Mouse (Mus musculus): ENCODE data around the gene Slc34a1. TPM values are rescaled to one million over a fixed set of nuclear protein-coding genes. Genes with fewer than 3 reads are reported as not detected.

The Slc34a1 gene
- polyA plus RNA-seq, 2 experiments = not detected

- Histone ChIP-seq H3K9me3 (ENCODE audit: control insufficient read depth, low read length) (no peaks in the 10 kb centered on the region), H3K4me2 (replicated peaks; ENCODE audit: low read depth, low read length, severe bottlenecking) (no peak overlapping the region), H3K4me1 (ENCODE audit: control insufficient read depth, insufficient read depth, low read length) (no peaks in the 10 kb centered on the region), H3K27ac (replicated peaks; ENCODE audit: low read depth, low read length) (no peak overlapping the region), H3K4me3 (replicated peaks; ENCODE audit: low read length) (no peak overlapping the region), H3K9ac (ENCODE audit: low read depth, low read length, severe bottlenecking) (no peak overlapping the region), H3K36me3 (ENCODE audit: control insufficient read depth, insufficient read depth, low read length) (no peaks in the 10 kb centered on the region), H3K27me3 (ENCODE audit: control insufficient read depth, insufficient read depth, low read length) (peaks cover 32% of the 10 kb centered on the region)
- 64% methylated on average over 2 of the region's 2 CpGs for WGBS
- no peak for TF ChIP-seq POLR2A (IDR thresholded peaks at IDR 0.05; ENCODE audit: borderline replicate concordance, extremely low read depth, insufficient read depth, insufficient read length)
- DNase-seq (ENCODE audit: low spot score) (no peak), ATAC-seq (ENCODE audit: low FRiP score, low read depth) (no peak)
Observed at GRCm38 (mm10) chr13:55375877-55376276, 22.1 kb upstream of the Slc34a1 start.

DNA sequence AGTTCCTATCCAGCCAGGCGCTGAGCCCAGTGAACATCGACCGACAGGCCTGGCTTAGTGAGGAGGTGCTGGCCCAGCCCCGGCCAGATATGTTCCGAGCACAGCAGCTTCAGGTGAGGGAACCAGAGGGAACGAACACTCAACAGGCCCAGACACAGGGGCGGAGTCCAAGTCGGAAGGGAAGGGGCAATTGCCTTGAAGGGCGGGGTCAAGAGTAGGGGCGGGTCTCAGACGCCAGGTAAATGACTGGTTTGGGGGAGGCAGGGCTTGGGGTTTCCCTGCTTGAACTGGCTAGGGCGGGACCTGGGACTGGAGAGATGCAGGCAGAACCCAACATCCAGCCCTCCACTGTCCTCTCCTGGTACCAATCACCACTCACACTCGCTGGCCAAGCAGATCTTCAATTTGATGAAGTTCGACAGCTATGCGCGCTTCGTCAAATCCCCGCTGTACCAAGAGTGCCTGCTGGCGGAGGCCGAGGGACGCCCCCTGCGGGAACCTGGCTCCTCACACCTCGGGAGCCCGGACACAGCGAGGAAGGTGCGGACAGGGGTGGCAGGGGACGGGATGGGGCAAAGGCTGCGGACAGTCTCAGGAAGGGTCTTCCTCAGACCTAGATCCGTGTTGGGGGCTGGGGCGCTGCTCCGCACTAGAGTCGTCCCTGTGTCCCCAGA, 18.9 kb upstream of the Slc34a1 start:
- TF ChIP-seq POLR2A (IDR thresholded peaks at IDR 0.05; ENCODE audit: borderline replicate concordance, extremely low read depth, insufficient read depth, insufficient read length) = no peak
- Histone ChIP-seq H3K9me3 (ENCODE audit: control insufficient read depth, low read length) (no peaks in the 10 kb centered on the region), H3K4me1 (ENCODE audit: control insufficient read depth, insufficient read depth, low read length) (no peaks in the 10 kb centered on the region), H3K4me2 (replicated peaks; ENCODE audit: low read depth, low read length, severe bottlenecking) (peak overlapping the region; percentile 31), H3K4me3 (replicated peaks; ENCODE audit: low read length) (no peak overlapping the region), H3K27me3 (ENCODE audit: control insufficient read depth, insufficient read depth, low read length) (peaks cover 37% of the 10 kb centered on the region), H3K27ac (replicated peaks; ENCODE audit: low read depth, low read length) (no peak overlapping the region), H3K36me3 (ENCODE audit: control insufficient read depth, insufficient read depth, low read length) (no peaks in the 10 kb centered on the region), H3K9ac (ENCODE audit: low read depth, low read length, severe bottlenecking) (0 out of 2 replicates have a peak overlapping the region, but pooled peaks have one; percentile 16)
- 6% methylated on average over 27 of the region's 32 CpGs for WGBS
- DNase-seq (ENCODE audit: low spot score) (no peak), ATAC-seq (ENCODE audit: low FRiP score, low read depth) (no peak)

DNA sequence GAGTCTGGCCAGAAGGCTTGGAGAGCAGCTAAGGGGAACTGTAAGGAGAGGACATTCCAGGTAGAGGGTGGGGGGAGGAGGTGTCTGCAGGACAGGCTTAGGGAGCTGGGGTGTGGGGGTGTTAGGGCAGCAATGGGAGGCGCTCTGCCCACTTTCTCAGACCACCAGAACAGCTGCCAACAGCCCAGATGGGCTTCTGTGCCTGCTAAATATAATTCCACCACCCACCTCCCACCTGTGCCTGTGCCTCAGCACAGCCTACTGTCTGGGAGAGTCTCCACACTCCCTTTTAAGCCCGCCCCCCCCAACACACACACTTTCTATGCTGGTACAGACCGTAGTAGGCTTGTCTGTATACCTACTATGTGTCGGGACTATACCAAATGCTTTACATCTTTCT, 16.2 kb upstream of the Slc34a1 start:
- H3K9ac ChIP-seq (ENCODE audit: low read depth, low read length, severe bottlenecking) = no peak overlapping the region
- ATAC-seq (ENCODE audit: low FRiP score, low read depth) (no peak), DNase-seq (ENCODE audit: low spot score) (no peak)
- WGBS = 75% methylated on average over 4 of the region's 4 CpGs
- no peaks in the 10 kb centered on the region for H3K36me3 ChIP-seq (ENCODE audit: control insufficient read depth, insufficient read depth, low read length)
- no peak for TF ChIP-seq POLR2A (IDR thresholded peaks at IDR 0.05; ENCODE audit: borderline replicate concordance, extremely low read depth, insufficient read depth, insufficient read length)
- no peaks in the 10 kb centered on the region for H3K4me1 ChIP-seq (ENCODE audit: control insufficient read depth, insufficient read depth, low read length)
- no peak overlapping the region for H3K4me3 ChIP-seq (replicated peaks; ENCODE audit: low read length)
- H3K4me2 ChIP-seq (replicated peaks; ENCODE audit: low read depth, low read length, severe bottlenecking) = no peak overlapping the region
- H3K27ac ChIP-seq (replicated peaks; ENCODE audit: low read depth, low read length) = no peak overlapping the region
- no peaks in the 10 kb centered on the region for H3K9me3 ChIP-seq (ENCODE audit: control insufficient read depth, low read length)
- peaks cover 37% of the 10 kb centered on the region for H3K27me3 ChIP-seq (ENCODE audit: control insufficient read depth, insufficient read depth, low read length)

DNA sequence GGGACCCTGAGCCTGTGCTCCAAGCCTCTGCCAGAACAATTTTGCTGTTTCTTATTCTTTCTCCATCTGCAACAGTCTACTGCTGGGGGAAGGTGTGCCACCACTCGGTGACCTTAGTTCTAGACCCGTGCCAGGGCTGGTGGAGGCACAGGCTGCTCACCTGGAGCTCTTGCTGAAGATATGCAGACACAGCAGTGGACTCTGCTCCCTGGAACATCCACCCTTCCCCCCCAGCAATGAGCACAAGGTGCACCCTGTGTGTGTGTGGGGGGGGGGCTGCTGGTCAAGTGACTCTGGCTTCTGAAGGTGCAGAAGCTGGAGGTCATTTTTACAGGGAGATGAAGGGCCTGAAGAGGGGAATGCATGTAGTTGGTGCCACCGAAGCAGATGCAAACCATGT, 7.3 kb upstream of the Slc34a1 start:
- DNase-seq (ENCODE audit: low spot score) (no peak), ATAC-seq (ENCODE audit: low FRiP score, low read depth) (no peak)
- 73% methylated on average over 3 of the region's 3 CpGs for WGBS
- no peak for TF ChIP-seq POLR2A (IDR thresholded peaks at IDR 0.05; ENCODE audit: borderline replicate concordance, extremely low read depth, insufficient read depth, insufficient read length)
- Histone ChIP-seq H3K4me1 (ENCODE audit: control insufficient read depth, insufficient read depth, low read length) (no peaks in the 10 kb centered on the region), H3K27me3 (ENCODE audit: control insufficient read depth, insufficient read depth, low read length) (no peaks in the 10 kb centered on the region), H3K4me2 (replicated peaks; ENCODE audit: low read depth, low read length, severe bottlenecking) (no peak overlapping the region), H3K36me3 (ENCODE audit: control insufficient read depth, insufficient read depth, low read length) (no peaks in the 10 kb centered on the region), H3K4me3 (replicated peaks; ENCODE audit: low read length) (no peak overlapping the region), H3K9me3 (ENCODE audit: control insufficient read depth, low read length) (no peaks in the 10 kb centered on the region), H3K9ac (ENCODE audit: low read depth, low read length, severe bottlenecking) (no peak overlapping the region), H3K27ac (replicated peaks; ENCODE audit: low read depth, low read length) (no peak overlapping the region)

DNA sequence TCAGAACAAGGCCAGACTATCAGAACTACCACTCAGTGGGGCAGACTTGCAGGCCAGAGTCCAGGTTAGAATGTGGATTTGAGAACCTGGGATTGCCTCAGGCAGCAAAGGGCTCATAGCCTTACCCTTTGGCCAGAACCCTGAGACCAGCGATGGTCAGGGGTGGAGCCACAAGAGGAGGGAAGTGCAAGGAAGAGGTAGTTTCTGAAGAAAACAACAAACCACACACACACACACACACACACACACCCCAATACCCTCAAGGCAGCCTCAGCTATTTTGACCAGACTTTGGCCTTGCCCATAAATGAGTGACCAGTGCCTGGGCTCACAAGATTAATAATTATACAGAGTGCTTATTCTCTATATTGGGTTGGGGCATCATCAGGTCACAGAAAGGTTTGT, 6.4 kb upstream of the Slc34a1 start:
- no peaks in the 10 kb centered on the region for H3K27me3 ChIP-seq (ENCODE audit: control insufficient read depth, insufficient read depth, low read length)
- no peaks in the 10 kb centered on the region for H3K9me3 ChIP-seq (ENCODE audit: control insufficient read depth, low read length)
- H3K9ac ChIP-seq (ENCODE audit: low read depth, low read length, severe bottlenecking) = no peak overlapping the region
- no peaks in the 10 kb centered on the region for H3K4me1 ChIP-seq (ENCODE audit: control insufficient read depth, insufficient read depth, low read length)
- H3K27ac ChIP-seq (replicated peaks; ENCODE audit: low read depth, low read length) = no peak overlapping the region
- H3K4me2 ChIP-seq (replicated peaks; ENCODE audit: low read depth, low read length, severe bottlenecking) = no peak overlapping the region
- ATAC-seq (ENCODE audit: low FRiP score, low read depth) (no peak), DNase-seq (ENCODE audit: low spot score) (no peak)
- TF ChIP-seq POLR2A (IDR thresholded peaks at IDR 0.05; ENCODE audit: borderline replicate concordance, extremely low read depth, insufficient read depth, insufficient read length) = no peak
- H3K4me3 ChIP-seq (replicated peaks; ENCODE audit: low read length) = no peak overlapping the region
- no peaks in the 10 kb centered on the region for H3K36me3 ChIP-seq (ENCODE audit: control insufficient read depth, insufficient read depth, low read length)
- WGBS = 82% methylated on average over 1 of the region's 1 CpGs

Data from limb, embryonic 14.5 days (tissue).